Mouse (Mus musculus): ENCODE measurements around the gene Defb26.

DNA sequence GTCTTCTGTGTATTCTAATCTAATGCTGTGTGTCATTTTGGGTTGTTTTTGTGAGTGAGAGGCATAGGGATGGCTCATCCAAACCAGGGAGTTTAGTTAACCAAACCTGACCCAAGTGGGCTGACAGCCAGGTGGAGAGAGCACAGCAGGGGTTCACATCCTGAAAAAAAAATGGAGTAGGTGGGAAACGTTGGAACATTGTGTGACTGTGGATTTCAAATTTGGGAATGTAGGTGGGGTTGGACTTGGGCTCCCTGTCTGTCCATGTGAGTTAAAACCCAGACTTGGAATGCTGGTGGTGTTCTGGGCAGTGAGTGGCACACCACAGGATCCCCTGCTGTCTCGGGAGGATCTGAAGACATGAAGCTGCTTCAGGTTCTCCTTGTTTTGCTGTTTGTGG is 34.7 kb downstream of the Defb26 start, which contains the start of gene Defb20:
- TF ChIP-seq CTCF (IDR thresholded peaks at IDR 0.05; ENCODE audit: extremely low read depth, insufficient read depth, low read length) (no peak), POLR2A (IDR thresholded peaks at IDR 0.05; ENCODE audit: extremely low read depth, insufficient read depth, low read length) (no peak)
